Mouse (Mus musculus) CH12.LX (cell line): Measurements from ENCODE around the gene Prl.

Source experiments
- BHLHE40 ChIP-seq: IDR thresholded peaks from 2 replicates; pipeline ENCODE4 v1.6.1; 2011; ENCODE audit warnings: mild to moderate bottlenecking, low read depth, low read length, improper control_type of control experiment
- CHD1 ChIP-seq: IDR thresholded peaks from 2 replicates; pipeline ENCODE4 v1.6.1; 2012; ENCODE audit warnings: low read depth, low read length, improper control_type of control experiment, inconsistent platforms
- CTCF ChIP-seq, 2 experiments: IDR thresholded peaks in 1 of 2; conservative IDR thresholded peaks in 1 of 2; 2 replicates each; pipeline ENCODE4 v1.5.1; 2011 to 2012; ENCODE audit warnings: low read depth in 2 of 2, low read length in 2 of 2, improper control_type of control experiment in 1 of 2, inconsistent platforms in 1 of 2, mild to moderate bottlenecking in 1 of 2, moderate library complexity in 1 of 2
- ELF1 ChIP-seq: IDR thresholded peaks from 2 replicates; pipeline ENCODE4 v1.6.1; 2014; ENCODE audit warnings: low read depth, mild to moderate bottlenecking, inconsistent platforms, low read length, improper control_type of control experiment
- EP300 ChIP-seq: IDR thresholded peaks from 2 replicates; pipeline ENCODE4 v1.6.1; 2011; ENCODE audit warnings: low read length, improper control_type of control experiment
- MXI1 ChIP-seq: IDR thresholded peaks from 2 replicates; pipeline ENCODE4 v1.6.1; 2011; ENCODE audit warnings: mild to moderate bottlenecking, low read depth, low read length, improper control_type of control experiment
- POLR2A ChIP-seq: IDR thresholded peaks from 2 replicates; pipeline ENCODE4 v1.6.1; 2011; ENCODE audit warnings: low read depth, mild to moderate bottlenecking, improper control_type of control experiment, low read length
- POLR2AphosphoS2 ChIP-seq: IDR thresholded peaks from 2 replicates; pipeline ENCODE4 v1.6.1; 2011; ENCODE audit warnings: low read depth, low read length, improper control_type of control experiment
- SMC3 ChIP-seq: IDR thresholded peaks from 2 replicates; pipeline ENCODE4 v1.6.1; 2011; ENCODE audit warnings: low read depth, low read length, improper control_type of control experiment
- USF1 ChIP-seq: IDR thresholded peaks from 2 replicates; pipeline ENCODE4 v1.6.1; 2014; ENCODE audit warnings: low read depth, mild to moderate bottlenecking, inconsistent platforms, low read length, improper control_type of control experiment
- ZC3H11A ChIP-seq: IDR thresholded peaks from 2 replicates; pipeline ENCODE4 v1.6.1; 2012; ENCODE audit warnings: low read depth, mild to moderate bottlenecking, inconsistent platforms, low read length, improper control_type of control experiment
- ZKSCAN1 ChIP-seq: IDR thresholded peaks from 2 replicates; pipeline ENCODE4 v1.6.1; 2012; ENCODE audit warnings: low read depth, inconsistent platforms, low read length, improper control_type of control experiment, borderline replicate concordance
- ZNF384 ChIP-seq: IDR thresholded peaks from 2 replicates; pipeline ENCODE4 v1.6.1; 2012; ENCODE audit warnings: low read depth, low read length, improper control_type of control experiment, inconsistent platforms

GRCm38 (mm10) chr13:27032998-27033397 lies 24.4 kb upstream of the Prl start:
- TF ChIP-seq CTCF (conservative IDR thresholded peaks at IDR 0.05 in 1 of 2, IDR thresholded peaks at IDR 0.05 in 1 of 2; ENCODE audit: low read depth in 2 of 2, low read length in 2 of 2) (no peak), MXI1 (no peak), POLR2A (no peak), USF1 (no peak), ZNF384 (no peak), BHLHE40 (no peak), CHD1 (no peak), SMC3 (no peak), EP300 (no peak), ELF1 (no peak), ZC3H11A (no peak), POLR2AphosphoS2 (no peak), ZKSCAN1 (no peak)
